Mouse (Mus musculus) E14TG2a.4 (cell line): ENCODE data around the gene Ush2a.

Experiments
- CTCF ChIP-seq: conservative IDR thresholded peaks from 2 replicates; pipeline ENCODE4 v1.5.1; 2014; ENCODE audit warnings: low read length
- NANOG ChIP-seq: IDR thresholded peaks from 2 replicates; pipeline ENCODE4 v1.6.1; 2014; ENCODE audit warnings: borderline replicate concordance, low read length, mixed read lengths
- POU5F1 ChIP-seq: IDR thresholded peaks from 2 replicates; pipeline ENCODE4 v1.6.1; 2014; ENCODE audit warnings: low read length, borderline replicate concordance

- TF ChIP-seq CTCF (no peak), NANOG (no peak), POU5F1 (no peak)
Observed at GRCm38 (mm10) chr1:188363548-188363947, 101.7 kb downstream of the Ush2a start.
